Comparison of ENCODE assay signal across 25 mouse cellular contexts in genomic region chr7:44914396-44914795, GRCm38 (mm10). TPM values are rescaled to one million over a fixed set of nuclear protein-coding genes. Genes with fewer than 3 reads are reported as not detected.
"Had no signal": no experiment of that assay in that cellular context is flagged by ENCODE, and none has a peak within 500 bp of the region (broad histone marks: within the 10 kb centered on the region; RNA-seq: fewer than 3 reads in every experiment).

No protein-coding gene starts in this region.

- ATAC-seq: liver, embryonic 12.5 days; midbrain, embryonic 13.5 days had no signal

- H3K9ac ChIP-seq: limb, embryonic 13.5 days; liver, embryonic 12.5 days; liver, embryonic 15.5 days; lung, embryonic 15.5 days; midbrain, embryonic 13.5 days; neural tube, embryonic 13.5 days; stomach, embryonic 15.5 days had no signal

- H3K27me3 ChIP-seq: limb, embryonic 13.5 days; liver, embryonic 12.5 days; liver, embryonic 15.5 days; lung, embryonic 15.5 days; megakaryocyte, embryonic 14.5 days; midbrain, embryonic 13.5 days; neural tube, embryonic 13.5 days; stomach, embryonic 15.5 days had no signal

- H3K27ac ChIP-seq: kidney, postnatal 0 days; layer of hippocampus, adult 2 months; limb, embryonic 10.5 days; limb, embryonic 13.5 days; liver, embryonic 12.5 days; liver, embryonic 15.5 days; lung, embryonic 15.5 days; midbrain, embryonic 10.5 days; midbrain, embryonic 13.5 days; neural tube, embryonic 13.5 days; stomach, embryonic 15.5 days had no signal

- DNase-seq: kidney, postnatal 25 days; layer of hippocampus, adult 9-11 months; liver; lung, adult 18-20 months; lung, postnatal 10 days; lung, postnatal 36 days; retina, postnatal 1 day; right cerebral cortex, postnatal 25 days; spleen, adult 18-20 months; thymus, postnatal 25 days had no signal

- H3K4me2 ChIP-seq: limb, embryonic 13.5 days; liver, embryonic 12.5 days; liver, embryonic 15.5 days; lung, embryonic 15.5 days; midbrain, embryonic 13.5 days; neural tube, embryonic 13.5 days; stomach, embryonic 15.5 days had no signal

- H3K4me1 ChIP-seq: limb, embryonic 10.5 days; limb, embryonic 13.5 days; midbrain, embryonic 10.5 days; midbrain, embryonic 13.5 days; neural tube, embryonic 13.5 days had no signal

- H3K9me3 ChIP-seq: limb, embryonic 10.5 days; limb, embryonic 13.5 days; liver, embryonic 12.5 days; liver, embryonic 15.5 days; lung, embryonic 15.5 days; megakaryocyte, embryonic 14.5 days; midbrain, embryonic 10.5 days; midbrain, embryonic 13.5 days; neural tube, embryonic 13.5 days; stomach, embryonic 15.5 days had no signal

- H3K4me3 ChIP-seq: layer of hippocampus, adult 2 months; limb, embryonic 10.5 days; limb, embryonic 13.5 days; liver, embryonic 12.5 days; liver, embryonic 15.5 days; lung, embryonic 15.5 days; megakaryocyte, embryonic 14.5 days; midbrain, embryonic 10.5 days; midbrain, embryonic 13.5 days; neural tube, embryonic 13.5 days; stomach, embryonic 15.5 days had no signal

RNA-seq across cellular contexts. Expression of gene Tsks, which starts 28.6 kb away (rescaled TPM):
- total RNA-seq: neutrophil, adult 5-6 weeks had no signal
- polyA plus RNA-seq: kidney, embryonic 14.5 days; large intestine, adult 2 months; liver, embryonic 12.5 days; liver, embryonic 15.5 days had no signal
